Comparison of ENCODE assay signal across 8 mouse cellular contexts in the genomic region with DNA sequence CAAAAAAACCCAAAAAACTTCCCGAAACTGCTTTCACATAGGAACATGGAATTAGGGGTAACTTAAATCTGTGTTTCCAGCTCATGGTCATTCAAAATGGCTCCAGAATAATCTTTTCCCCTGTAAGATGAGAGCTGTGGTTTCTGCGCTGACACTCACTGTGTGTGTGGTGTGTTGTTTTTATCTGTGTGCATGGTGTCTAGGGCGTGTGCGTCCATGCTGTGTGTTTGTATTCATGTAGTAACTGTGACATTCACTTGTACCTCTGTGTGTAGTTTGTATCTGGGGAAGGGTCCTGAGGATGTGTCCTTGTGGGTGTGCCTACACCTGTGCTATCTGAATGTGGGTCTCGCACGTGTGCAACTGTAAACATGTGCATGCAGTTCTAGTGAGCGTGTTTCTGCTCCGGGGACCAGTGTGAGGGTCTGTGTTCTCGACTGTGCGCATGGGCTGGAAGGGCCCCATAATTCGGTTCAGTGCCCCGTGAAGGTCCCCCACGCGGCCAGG. TPM values are rescaled to one million over a fixed set of nuclear protein-coding genes. Genes with fewer than 3 reads are reported as not detected.
A peak's percentile ranks its signal among the peaks of the same experiment; 100 is the strongest.
DNase-seq lines count a peak whose midpoint lies in the region; ATAC-seq and TF ChIP-seq lines count a peak whose summit lies in the region.

No protein-coding gene starts in this region.

- peaks cover 4% of the 10 kb centered on the region; the same call in 1 of the 2 replicates for H3K27me3 ChIP-seq in spleen, adult 2 months (ENCODE audit: control insufficient read depth, insufficient read depth, low read length)
- peaks cover 4% of the 10 kb centered on the region; the same call in 1 of the 2 replicates for H3K27me3 ChIP-seq in limb, embryonic 15.5 days

- TF ChIP-seq POLR2A in spleen, adult 2 months (IDR thresholded peaks at IDR 0.05; ENCODE audit: low read depth, low read length), result no peak

- H3K9me3 ChIP-seq in limb, embryonic 15.5 days, result no peaks in the 10 kb centered on the region

- 0 out of 2 replicates have a peak, but pooled peaks have one; percentile 20 for ATAC-seq in limb, embryonic 15.5 days (ENCODE audit: insufficient number of reproducible peaks, low FRiP score, low TSS enrichment, low read depth)

- peak overlapping the region; percentile 1; the same call in 1 of the 2 replicates for H3K4me3 ChIP-seq in spleen, adult 2 months (ENCODE audit: extremely low read depth, insufficient read depth, insufficient read length)
- H3K4me3 ChIP-seq in limb, embryonic 15.5 days, result peak overlapping the region; percentile 67

- intact Hi-C loops in left cerebral cortex, postnatal 36 days (cut with DNase I), result loop anchor here (5.0 kb wide), 1 partner anchor 97 kb away; no protein-coding TSS in a partner anchor

- H3K4me1 ChIP-seq in spleen, adult 2 months (ENCODE audit: control insufficient read depth, insufficient read depth, insufficient read length), result peaks cover 9% of the 10 kb centered on the region
- H3K4me1 ChIP-seq in limb, embryonic 15.5 days, result peaks cover 11% of the 10 kb centered on the region

- H3K36me3 ChIP-seq in spleen, adult 2 months (ENCODE audit: control insufficient read depth, insufficient read depth, low read length), result no peaks in the 10 kb centered on the region
- no peaks in the 10 kb centered on the region for H3K36me3 ChIP-seq in limb, embryonic 15.5 days

- 37% methylated on average over 14 of the region's 14 CpGs for WGBS in spleen, adult 2 months
- 28% methylated on average over 14 of the region's 14 CpGs for WGBS in limb, embryonic 15.5 days

- H3K4me2 ChIP-seq in limb, embryonic 15.5 days, result peak overlapping the region; percentile 94

- H3K9ac ChIP-seq in limb, embryonic 15.5 days, result peak overlapping the region; percentile 45; the same call in 1 of the 2 replicates

- no peak for TF ChIP-seq CTCF in spleen, adult 2 months (IDR thresholded peaks at IDR 0.05; ENCODE audit: extremely low read depth, insufficient read depth, insufficient read length, insufficient replicate concordance)

- peak; percentile 69 for DNase-seq in cerebellum, adult 9-10 months
- DNase-seq in cerebellum, postnatal 10 days, result no peak
- no peak for DNase-seq in spleen, adult 2 months (ENCODE audit: low read depth in 1 of 2, low spot score in 2 of 2)
- DNase-seq in spleen, adult 18-20 months, result no peak
- DNase-seq in ovary, postnatal 36 days (ENCODE audit: low spot score), result no peak
- DNase-seq in left cerebral cortex, postnatal 36 days (ENCODE audit: low spot score in 2 of 2), result no peak
- DNase-seq in urinary bladder, postnatal 14 days (ENCODE audit: low spot score), result no peak

- H3K27ac ChIP-seq in spleen, adult 2 months (ENCODE audit: insufficient read depth, low read length), result no peak overlapping the region
- H3K27ac ChIP-seq in limb, embryonic 15.5 days, result no peak overlapping the region

RNA-seq across cellular contexts. Expression of a gene that starts 0.4 kb away (rescaled TPM):
- polyA plus RNA-seq in spleen, adult 2 months (2012; rRNA removed), result 43.1 and 44.9 TPM in 2 replicates
- 21.1 and 21.9 TPM in 2 replicates for polyA plus RNA-seq in limb, embryonic 15.5 days (2015; fragmentation: Nextera tagmentation; extraction: Ambion mirVana)
- 100 to 1,000 TPM; 193 to 231 TPM for total RNA-seq in left cerebral cortex, postnatal 36 days (2021)
